Mouse (Mus musculus) CH12.LX (cell line): ENCODE measurements around the gene Aasdhppt. TPM values are rescaled to one million over a fixed set of nuclear protein-coding genes. Genes with fewer than 3 reads are reported as not detected.

Experiments used
- DNase-seq: peaks from one replicate; pipeline ENCODE4 v3.0.0-alpha.2; 2013; ENCODE audit errors: extremely low read depth
- H3K27ac ChIP-seq: 2 replicates; pipeline ENCODE4 v1.5.1; 2012; ENCODE audit warnings: low read depth, mild to moderate bottlenecking, control low read depth, moderate library complexity; ENCODE audit not compliant: insufficient read depth
- H3K27me3 ChIP-seq: replicated peaks from 2 replicates; pipeline ENCODE3; 2012; ENCODE audit warnings: inconsistent platforms
- H3K36me3 ChIP-seq, 2 experiments: replicated peaks in 1 of 2; 2 replicates each; pipeline versions ENCODE3 to v1.6.1; 2012; ENCODE audit warnings: inconsistent platforms in 1 of 2, low read length in 1 of 2, mild to moderate bottlenecking in 1 of 2, mixed read lengths in 1 of 2, moderate library complexity in 1 of 2; ENCODE audit not compliant: control insufficient read depth in 1 of 2, insufficient read depth in 1 of 2
- H3K4me1 ChIP-seq, 2 experiments: 2 replicates each; pipeline ENCODE4 v1.6.1; 2012; ENCODE audit warnings: inconsistent platforms in 1 of 2, moderate library complexity in 1 of 2; ENCODE audit not compliant: insufficient read depth in 2 of 2, control insufficient read depth in 1 of 2
- H3K4me2 ChIP-seq: 2 replicates; pipeline ENCODE4 v1.6.1; 2012; ENCODE audit warnings: low read depth, mild to moderate bottlenecking, control low read depth; ENCODE audit not compliant: poor library complexity, insufficient read depth, severe bottlenecking
- H3K4me3 ChIP-seq, 3 experiments: fragments of 150-350 bp in 1 of 3; sonication (generic) in 1 of 3; replicated peaks in 1 of 3; 2 replicates each; pipeline versions ENCODE3 to v1.5.1; 2011 to 2012; ENCODE audit warnings: low read depth in 2 of 3, low read length in 2 of 3, mild to moderate bottlenecking in 2 of 3, moderate library complexity in 2 of 3, control low read depth in 1 of 3, improper control_type of control experiment in 1 of 3, inconsistent platforms in 1 of 3, mixed read lengths in 1 of 3; ENCODE audit not compliant: poor library complexity in 1 of 3
- H3K79me2 ChIP-seq: replicated peaks from 2 replicates; pipeline ENCODE4 v1.6.1; 2012; ENCODE audit warnings: mild to moderate bottlenecking, moderate library complexity; ENCODE audit not compliant: control insufficient read depth, poor library complexity, insufficient read depth, severe bottlenecking; ENCODE audit errors: extremely low read depth
- H3K9ac ChIP-seq: 2 replicates; pipeline ENCODE4 v1.6.1; 2012; ENCODE audit warnings: low read depth, mild to moderate bottlenecking, control low read depth, moderate library complexity; ENCODE audit not compliant: insufficient read depth
- H3K9me3 ChIP-seq: replicated peaks from 2 replicates; pipeline ENCODE3; 2012; ENCODE audit warnings: low read length, inconsistent platforms, mixed read lengths
- BHLHE40 ChIP-seq: IDR thresholded peaks from 2 replicates; pipeline ENCODE4 v1.6.1; 2011; ENCODE audit warnings: mild to moderate bottlenecking, low read depth, low read length, improper control_type of control experiment
- CHD1 ChIP-seq: IDR thresholded peaks from 2 replicates; pipeline ENCODE4 v1.6.1; 2012; ENCODE audit warnings: low read depth, low read length, improper control_type of control experiment, inconsistent platforms
- CHD2 ChIP-seq: IDR thresholded peaks from 2 replicates; pipeline ENCODE4 v1.6.1; 2011; ENCODE audit warnings: low read length, improper control_type of control experiment
- CTCF ChIP-seq, 2 experiments: IDR thresholded peaks in 1 of 2; conservative IDR thresholded peaks in 1 of 2; 2 replicates each; pipeline ENCODE4 v1.5.1; 2011 to 2012; ENCODE audit warnings: low read depth in 2 of 2, low read length in 2 of 2, improper control_type of control experiment in 1 of 2, inconsistent platforms in 1 of 2, mild to moderate bottlenecking in 1 of 2, moderate library complexity in 1 of 2
- E2F4 ChIP-seq: IDR thresholded peaks from 2 replicates; pipeline ENCODE4 v1.6.1; 2011; ENCODE audit warnings: low read depth, low read length, improper control_type of control experiment; ENCODE audit not compliant: insufficient replicate concordance
- ELF1 ChIP-seq: IDR thresholded peaks from 2 replicates; pipeline ENCODE4 v1.6.1; 2014; ENCODE audit warnings: low read depth, mild to moderate bottlenecking, inconsistent platforms, low read length, improper control_type of control experiment
- EP300 ChIP-seq: IDR thresholded peaks from 2 replicates; pipeline ENCODE4 v1.6.1; 2011; ENCODE audit warnings: low read length, improper control_type of control experiment
- ETS1 ChIP-seq: conservative IDR thresholded peaks from 2 replicates; pipeline ENCODE4 v1.6.1; 2012; ENCODE audit warnings: low read depth, mild to moderate bottlenecking, inconsistent platforms, low read length, improper control_type of control experiment, moderate library complexity
- GABPA ChIP-seq: IDR thresholded peaks from 2 replicates; pipeline ENCODE4 v1.6.1; 2012; ENCODE audit warnings: low read depth, low read length, improper control_type of control experiment, inconsistent platforms; ENCODE audit not compliant: insufficient replicate concordance
- HCFC1 ChIP-seq: IDR thresholded peaks from 2 replicates; pipeline ENCODE4 v1.6.1; 2012; ENCODE audit warnings: low read depth, mild to moderate bottlenecking, inconsistent platforms, low read length, improper control_type of control experiment
- IRF4 ChIP-seq: IDR thresholded peaks from 2 replicates; pipeline ENCODE4 v1.6.1; 2014; ENCODE audit warnings: low read depth, mild to moderate bottlenecking, inconsistent platforms, low read length, improper control_type of control experiment
- JUN ChIP-seq: IDR thresholded peaks from 2 replicates; pipeline ENCODE4 v1.6.1; 2011; ENCODE audit warnings: low read depth, mild to moderate bottlenecking, low read length, improper control_type of control experiment, moderate library complexity; ENCODE audit not compliant: insufficient read depth
- JUND ChIP-seq: conservative IDR thresholded peaks from 2 replicates; pipeline ENCODE4 v1.6.1; 2011; ENCODE audit warnings: low read depth, low read length, improper control_type of control experiment
- KAT2A ChIP-seq: IDR thresholded peaks from 2 replicates; pipeline ENCODE4 v1.6.1; 2012; ENCODE audit warnings: low read length, improper control_type of control experiment, inconsistent platforms; ENCODE audit not compliant: insufficient replicate concordance
- MAFK ChIP-seq: IDR thresholded peaks from 2 replicates; pipeline ENCODE4 v1.6.1; 2011; ENCODE audit warnings: low read length, improper control_type of control experiment; ENCODE audit not compliant: insufficient replicate concordance
- MAX ChIP-seq: IDR thresholded peaks from 2 replicates; pipeline ENCODE4 v1.6.1; 2011; ENCODE audit warnings: low read length, improper control_type of control experiment
- MAZ ChIP-seq: IDR thresholded peaks from 2 replicates; pipeline ENCODE4 v1.6.1; 2012; ENCODE audit warnings: low read depth, mild to moderate bottlenecking, inconsistent platforms, low read length, improper control_type of control experiment, moderate library complexity
- MEF2A ChIP-seq: IDR thresholded peaks from 2 replicates; pipeline ENCODE4 v1.6.1; 2014; ENCODE audit warnings: low read depth, mild to moderate bottlenecking, inconsistent platforms, low read length, improper control_type of control experiment, borderline replicate concordance
- MXI1 ChIP-seq: IDR thresholded peaks from 2 replicates; pipeline ENCODE4 v1.6.1; 2011; ENCODE audit warnings: mild to moderate bottlenecking, low read depth, low read length, improper control_type of control experiment
- MYC ChIP-seq: IDR thresholded peaks from 2 replicates; pipeline ENCODE4 v1.6.1; 2011; ENCODE audit warnings: low read depth, mild to moderate bottlenecking, improper control_type of control experiment, low read length
- NELFE ChIP-seq: IDR thresholded peaks from 2 replicates; pipeline ENCODE4 v1.6.1; 2011; ENCODE audit warnings: low read depth, low read length, improper control_type of control experiment
- NRF1 ChIP-seq: IDR thresholded peaks from 2 replicates; pipeline ENCODE4 v1.6.1; 2014; ENCODE audit warnings: low read depth, mild to moderate bottlenecking, inconsistent platforms, low read length, improper control_type of control experiment, moderate library complexity
- PAX5 ChIP-seq: IDR thresholded peaks from 2 replicates; pipeline ENCODE4 v1.6.1; 2012; ENCODE audit warnings: low read length, inconsistent platforms, mixed read lengths
- POLR2A ChIP-seq: IDR thresholded peaks from 2 replicates; pipeline ENCODE4 v1.6.1; 2011; ENCODE audit warnings: low read depth, mild to moderate bottlenecking, improper control_type of control experiment, low read length
- POLR2AphosphoS2 ChIP-seq: IDR thresholded peaks from 2 replicates; pipeline ENCODE4 v1.6.1; 2011; ENCODE audit warnings: low read depth, low read length, improper control_type of control experiment
- RAD21 ChIP-seq: IDR thresholded peaks from 2 replicates; pipeline ENCODE4 v1.6.1; 2011; ENCODE audit warnings: low read depth, mild to moderate bottlenecking, low read length, improper control_type of control experiment, moderate library complexity
- RCOR1 ChIP-seq: conservative IDR thresholded peaks from 2 replicates; pipeline ENCODE4 v1.6.1; 2012; ENCODE audit warnings: low read depth, mild to moderate bottlenecking, inconsistent platforms, low read length, improper control_type of control experiment
- SIN3A ChIP-seq: IDR thresholded peaks from 2 replicates; pipeline ENCODE4 v1.6.1; 2012; ENCODE audit warnings: low read length, improper control_type of control experiment, inconsistent platforms
- SMC3 ChIP-seq: IDR thresholded peaks from 2 replicates; pipeline ENCODE4 v1.6.1; 2011; ENCODE audit warnings: low read depth, low read length, improper control_type of control experiment
- TBP ChIP-seq: conservative IDR thresholded peaks from 2 replicates; pipeline ENCODE4 v1.6.1; 2011; ENCODE audit warnings: low read depth, low read length, improper control_type of control experiment
- TCF12 ChIP-seq: IDR thresholded peaks from 2 replicates; pipeline ENCODE4 v1.6.1; 2014; ENCODE audit warnings: low read depth, mild to moderate bottlenecking, inconsistent platforms, low read length, improper control_type of control experiment
- UBTF ChIP-seq: IDR thresholded peaks from 2 replicates; pipeline ENCODE4 v1.6.1; 2012; ENCODE audit warnings: low read depth, mild to moderate bottlenecking, inconsistent platforms, low read length, improper control_type of control experiment, moderate library complexity
- USF1 ChIP-seq: IDR thresholded peaks from 2 replicates; pipeline ENCODE4 v1.6.1; 2014; ENCODE audit warnings: low read depth, mild to moderate bottlenecking, inconsistent platforms, low read length, improper control_type of control experiment
- USF2 ChIP-seq: conservative IDR thresholded peaks from 2 replicates; pipeline ENCODE4 v1.6.1; 2011; ENCODE audit warnings: low read depth, low read length, improper control_type of control experiment
- ZC3H11A ChIP-seq: IDR thresholded peaks from 2 replicates; pipeline ENCODE4 v1.6.1; 2012; ENCODE audit warnings: low read depth, mild to moderate bottlenecking, inconsistent platforms, low read length, improper control_type of control experiment
- ZKSCAN1 ChIP-seq: IDR thresholded peaks from 2 replicates; pipeline ENCODE4 v1.6.1; 2012; ENCODE audit warnings: low read depth, inconsistent platforms, low read length, improper control_type of control experiment, borderline replicate concordance
- ZMIZ1 ChIP-seq: IDR thresholded peaks from 2 replicates; pipeline ENCODE4 v1.6.1; 2012; ENCODE audit warnings: low read depth, mild to moderate bottlenecking, inconsistent platforms, low read length, improper control_type of control experiment
- ZNF384 ChIP-seq: IDR thresholded peaks from 2 replicates; pipeline ENCODE4 v1.6.1; 2012; ENCODE audit warnings: low read depth, low read length, improper control_type of control experiment, inconsistent platforms
- dilution Hi-C: fragments of 300-500 bp; cut with MboI; formaldehyde crosslinking; loops from 2 replicates; pipeline ENCODE4 v1.14.3; 2020; ENCODE audit warnings: low sequenced_read_pairs; ENCODE audit not compliant: extremely low pct_unique_long_range_greater_than_20kb, extremely low pct_ligation_motif_present
- in situ Hi-C: fragments of 300-500 bp; cut with MboI; formaldehyde crosslinking; loops from 3 replicates; pipeline ENCODE4 v1.14.3; 2019; ENCODE audit warnings: low sequenced_read_pairs, low pct_ligation_motif_present, low pct_unique_long_range_greater_than_20kb, mixed read lengths
- polyA plus RNA-seq: library from polyadenylated mRNA; unstranded; fragments of >175 nt; gene quantifications from 2 replicates; pipeline ENCODE4 v1.2.1, GENCODE M21; 2012; ENCODE audit warnings: low read depth; ENCODE audit not compliant: insufficient read length
- total RNA-seq, 2 experiments: library from RNA; depleted of rRNA; stranded (reverse); fragments of 300-350 nt in 1 of 2; fragments of >200 nt in 1 of 2; gene quantifications; 2 replicates each; pipeline ENCODE4 v1.2.3; 2012 to 2014

Gene Aasdhppt
- total RNA-seq (2012; rRNA removed) (24.4 and 26.2 TPM in 2 replicates), total RNA-seq (2014; rRNA removed) (56.9 and 65.9 TPM in 2 replicates), polyA plus RNA-seq (25.9 and 27.2 TPM in 2 replicates)

GRCm38 (mm10) chr9:4309351-4310085 lies at the start of gene Aasdhppt, which contains the start of gene Kbtbd3:
Aasdhppt (minus strand) TSS chr9:4309471.
Kbtbd3 (plus strand) TSS chr9:4309833.
- peak; percentile 100 for DNase-seq
- dilution Hi-C loops (no loop called here), in situ Hi-C loops (no loop called here)
- H3K36me3 ChIP-seq = peaks cover 0 to 9% of the 10 kb centered on the region in 2 experiments
- H3K27ac ChIP-seq = peak within 1 kb of the TSS; percentile 67
- no peaks in the 10 kb centered on the region for H3K9me3 ChIP-seq
- H3K4me1 ChIP-seq = peaks cover 0 to 16% of the 10 kb centered on the region in 2 experiments; a peak in 2 of 4 replicates
- H3K9ac ChIP-seq = peak within 1 kb of the TSS; percentile 42
- TF ChIP-seq ELF1 = peak; percentile 72
- 0 out of 2 replicates have a peak, but pooled peaks have one; percentile 24 for TF ChIP-seq ZMIZ1
- no peak for TF ChIP-seq RCOR1
- TF ChIP-seq MAX = no peak; the same call in 1 of the 2 replicates
- no peak for TF ChIP-seq KAT2A
- TF ChIP-seq SIN3A = 0 out of 2 replicates have a peak, but pooled peaks have one; percentile 61
- no peak for TF ChIP-seq JUND
- no peak for TF ChIP-seq UBTF
- 0 out of 2 replicates have a peak, but pooled peaks have one; percentile 33 for TF ChIP-seq MAZ
- peak; percentile 79 for TF ChIP-seq NELFE
- TF ChIP-seq ZC3H11A = no peak
- TF ChIP-seq HCFC1 = peak; percentile 75
- TF ChIP-seq POLR2AphosphoS2 = peak; percentile 65; the same call in 1 of the 2 replicates
- peak; percentile 66 for TF ChIP-seq TCF12
- TF ChIP-seq ZKSCAN1 = no peak
- TF ChIP-seq MXI1 = no peak; the same call in none of the 2 replicates
- peak; percentile 95 for TF ChIP-seq NRF1
- no peak for TF ChIP-seq USF2
- TF ChIP-seq POLR2A = peak; percentile 86
- TF ChIP-seq TBP = 0 out of 2 replicates have a peak, but pooled peaks have one; percentile 29
- TF ChIP-seq USF1 = no peak
- no peak for TF ChIP-seq EP300
- peak; percentile 28; the same call in 1 of the 2 replicates for TF ChIP-seq ETS1
- no peak for TF ChIP-seq SMC3
- TF ChIP-seq CHD2 = peak; percentile 79
- TF ChIP-seq MEF2A = peak; percentile 36; the same call in 1 of the 2 replicates
- no peak for TF ChIP-seq GABPA
- TF ChIP-seq MAFK = no peak
- TF ChIP-seq E2F4 = no peak
- TF ChIP-seq BHLHE40 = no peak
- TF ChIP-seq CTCF (conservative IDR thresholded peaks at IDR 0.05 in 1 of 2, IDR thresholded peaks at IDR 0.05 in 1 of 2; ENCODE audit: low read depth in 2 of 2, low read length in 2 of 2) = no peak
- 0 out of 2 replicates have a peak, but pooled peaks have one; percentile 60 for TF ChIP-seq MYC
- TF ChIP-seq JUN = no peak
- peak; percentile 42; the same call in 1 of the 2 replicates for TF ChIP-seq IRF4
- no peak for TF ChIP-seq PAX5
- TF ChIP-seq RAD21 = no peak
- no peak for TF ChIP-seq ZNF384
- no peak for TF ChIP-seq CHD1
- peaks cover 13% of the 10 kb centered on the region for H3K79me2 ChIP-seq
- no peaks in the 10 kb centered on the region for H3K27me3 ChIP-seq
- peak within 1 kb of the TSS; percentile 89 for H3K4me2 ChIP-seq
- peak within 1 kb of the TSS; percentile 78 to 92 (median 91) for H3K4me3 ChIP-seq
